Mouse (Mus musculus) spleen, adult 2 months (tissue): ENCODE results near the gene Plcl1. TPM values are rescaled to one million over a fixed set of nuclear protein-coding genes. Genes with fewer than 3 reads are reported as not detected.

Source experiments
- DNase-seq, 2 experiments: peaks; one replicate each; pipeline versions ENCODE4 v3.0.0 to v3.0.0-alpha.2; 2012 to 2021; ENCODE audit warnings: low spot score in 2 of 2, low read depth in 1 of 2
- H3K27ac ChIP-seq: fragments of 200-500 bp; 2 replicates; pipeline ENCODE4 v1.5.1; 2012; ENCODE audit warnings: low read length, inconsistent platforms; ENCODE audit not compliant: insufficient read depth
- H3K27me3 ChIP-seq: fragments of 200-500 bp; 2 replicates; pipeline ENCODE4 v1.6.1; 2012; ENCODE audit warnings: mild to moderate bottlenecking, moderate library complexity, low read length, inconsistent platforms; ENCODE audit not compliant: control insufficient read depth, insufficient read depth
- H3K36me3 ChIP-seq: fragments of 200-500 bp; 2 replicates; pipeline ENCODE4 v1.6.1; 2012; ENCODE audit warnings: mild to moderate bottlenecking, low read length, inconsistent platforms; ENCODE audit not compliant: control insufficient read depth, insufficient read depth
- H3K4me1 ChIP-seq: fragments of 200-500 bp; 2 replicates; pipeline ENCODE4 v1.6.1; 2011; ENCODE audit warnings: inconsistent platforms; ENCODE audit not compliant: control insufficient read depth, insufficient read depth, insufficient read length
- H3K4me3 ChIP-seq: fragments of 200-500 bp; 2 replicates; pipeline ENCODE4 v1.5.1; 2011; ENCODE audit warnings: mild to moderate bottlenecking, inconsistent platforms; ENCODE audit not compliant: insufficient read depth, insufficient read length; ENCODE audit errors: extremely low read depth
- CTCF ChIP-seq: fragments of 200-500 bp; IDR thresholded peaks from 2 replicates; pipeline ENCODE4 v1.5.1; 2011; ENCODE audit warnings: mild to moderate bottlenecking, inconsistent platforms; ENCODE audit not compliant: insufficient read depth, insufficient read length, insufficient replicate concordance; ENCODE audit errors: extremely low read depth
- POLR2A ChIP-seq: fragments of 200-500 bp; IDR thresholded peaks from 2 replicates; pipeline ENCODE4 v1.6.1; 2011; ENCODE audit warnings: low read depth, low read length, inconsistent platforms
- WGBS: fragments of 180-500 bp; shearing (Covaris S2); methylation state at CpG from one replicate; pipeline ENCODE4 v1.1.7; 2018; 5-methylcytosine and 5-hydroxymethylcytosine counted together
- polyA plus RNA-seq: library from polyadenylated mRNA; depleted of rRNA; stranded (reverse); fragments of >200 nt; gene quantifications from 2 replicates; pipeline ENCODE4 v1.2.3, GENCODE M21; 2012; rRNA removed

Plcl1 gene
- 0.49 and 0.72 TPM in 2 replicates for polyA plus RNA-seq

DNA sequence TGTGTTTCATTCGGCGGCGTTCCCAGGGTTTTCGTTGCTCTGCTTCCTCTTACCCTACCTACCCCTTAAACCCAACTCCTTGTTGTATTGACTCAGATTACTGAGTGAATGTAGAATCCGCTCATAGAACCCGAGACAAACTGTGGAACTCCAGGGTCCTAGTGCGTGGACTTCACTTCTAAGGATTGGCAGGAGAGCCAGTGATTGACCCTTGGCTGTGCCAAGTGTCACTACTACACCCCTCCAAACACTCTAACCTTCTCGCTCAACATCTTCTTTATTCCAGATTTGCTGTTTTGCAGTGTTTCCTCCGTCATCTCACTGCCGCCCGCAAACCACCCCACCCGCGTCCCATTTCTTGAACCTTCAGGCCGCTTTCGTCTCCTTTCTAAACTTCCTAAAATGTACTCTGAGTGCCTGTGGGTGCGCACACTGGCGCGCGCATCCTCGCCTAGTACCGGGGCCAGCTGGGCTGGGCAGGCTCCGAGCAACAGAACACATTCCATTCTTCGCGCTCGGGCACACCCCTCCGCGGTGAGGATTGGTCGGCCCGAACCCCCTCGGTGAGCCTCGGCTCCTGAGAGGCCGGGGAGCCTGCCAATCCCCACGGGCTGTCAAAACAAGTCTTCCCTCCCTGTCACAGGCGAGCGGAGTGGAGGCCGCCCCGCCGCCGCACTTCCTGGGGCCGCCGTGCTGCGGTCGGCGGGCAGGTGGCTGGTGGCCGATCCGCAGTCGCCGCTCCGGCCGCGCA is at the start of gene Plcl1:
Gene Plcl1 (plus strand): TSS at position 650 of the 751 bp plus-strand sequence.
- Histone ChIP-seq H3K4me1 (no peaks in the 10 kb centered on the region; the same call in 1 of the 2 replicates), H3K27ac (peak within 1 kb of the TSS; percentile 29; the same call in 1 of the 2 replicates), H3K4me3 (peak within 1 kb of the TSS; percentile 69), H3K36me3 (no peaks in the 10 kb centered on the region), H3K27me3 (peaks cover 7% of the 10 kb centered on the region; the same call in 1 of the 2 replicates)
- TF ChIP-seq POLR2A, result no peak; the same call in 1 of the 2 replicates
- TF ChIP-seq CTCF, result no peak
- peak; percentile 62 to 84 for DNase-seq
- WGBS, result 2% methylated on average over 51 of the region's 51 CpGs

DNA sequence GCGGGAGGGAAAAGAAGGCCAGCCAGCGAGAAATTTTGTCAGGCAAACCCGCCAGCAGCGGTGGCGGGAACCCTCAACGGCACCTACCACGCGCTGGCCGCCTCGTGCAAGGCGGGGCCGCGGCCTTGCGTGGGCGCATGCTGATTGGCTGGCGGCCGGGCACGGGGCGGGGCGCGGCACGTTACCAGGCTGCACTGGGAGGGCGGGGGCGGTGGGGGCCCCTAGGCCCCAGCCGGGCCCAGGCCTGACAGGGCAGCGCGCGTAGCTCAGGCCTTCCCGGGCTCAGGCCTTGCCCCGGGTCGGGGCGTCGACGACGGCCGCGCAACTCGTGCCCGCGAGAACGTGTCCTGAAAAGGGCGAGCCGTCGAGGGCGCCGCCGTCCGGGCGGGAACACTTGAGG is 43.1 kb upstream of the Plcl1 start:
- 77% methylated on average over 49 of the region's 49 CpGs for WGBS
- no peaks in the 10 kb centered on the region for H3K36me3 ChIP-seq
- H3K27me3 ChIP-seq, result no peaks in the 10 kb centered on the region
- no peak overlapping the region for H3K27ac ChIP-seq
- no peak overlapping the region for H3K4me3 ChIP-seq
- DNase-seq, result peak in 1 of 2 experiments; percentile 5
- TF ChIP-seq POLR2A (no peak), CTCF (no peak)
- peaks cover 2% of the 10 kb centered on the region; the same call in 1 of the 2 replicates for H3K4me1 ChIP-seq

DNA sequence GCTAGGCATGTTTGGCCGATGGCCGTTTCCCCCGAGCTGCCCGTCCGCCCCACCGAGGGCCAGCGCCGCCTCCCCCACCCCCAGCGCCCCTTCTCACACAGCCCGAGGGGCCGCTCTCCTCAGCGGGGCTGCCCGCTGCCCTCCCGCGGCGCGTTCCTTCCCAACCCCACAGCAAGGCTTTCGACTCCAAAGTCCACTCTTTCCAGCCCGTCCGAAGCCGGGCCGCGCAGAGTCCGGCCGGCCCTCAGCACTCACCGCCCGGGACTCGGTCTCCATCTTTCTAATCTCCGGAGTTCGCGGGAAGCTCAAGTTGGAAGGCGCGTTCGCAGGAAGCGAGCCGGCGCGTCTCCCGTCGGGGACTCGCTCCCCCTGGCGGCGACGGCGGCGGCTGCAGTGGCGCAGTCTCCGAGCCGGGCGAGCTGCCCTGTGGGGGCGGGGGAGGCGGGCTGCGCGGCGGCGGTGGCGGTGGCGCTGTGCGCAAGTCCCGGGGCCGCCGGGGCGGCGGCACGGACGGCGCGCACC is 42.6 kb upstream of the Plcl1 start, which contains the start of gene Boll:
Gene Boll (minus strand): TSS at position 426 of the 522 bp plus-strand sequence.
- 20% methylated on average over 67 of the region's 68 CpGs for WGBS
- Histone ChIP-seq H3K27me3 (no peaks in the 10 kb centered on the region), H3K36me3 (no peaks in the 10 kb centered on the region), H3K27ac (peak within 1 kb of the TSS; percentile 37; the same call in 1 of the 2 replicates), H3K4me3 (peak within 1 kb of the TSS; percentile 72), H3K4me1 (peaks cover 2% of the 10 kb centered on the region; the same call in 1 of the 2 replicates)
- peak; percentile 50 to 70 for DNase-seq
- TF ChIP-seq CTCF (peak; percentile 67; the same call in 1 of the 2 replicates), POLR2A (no peak)

DNA sequence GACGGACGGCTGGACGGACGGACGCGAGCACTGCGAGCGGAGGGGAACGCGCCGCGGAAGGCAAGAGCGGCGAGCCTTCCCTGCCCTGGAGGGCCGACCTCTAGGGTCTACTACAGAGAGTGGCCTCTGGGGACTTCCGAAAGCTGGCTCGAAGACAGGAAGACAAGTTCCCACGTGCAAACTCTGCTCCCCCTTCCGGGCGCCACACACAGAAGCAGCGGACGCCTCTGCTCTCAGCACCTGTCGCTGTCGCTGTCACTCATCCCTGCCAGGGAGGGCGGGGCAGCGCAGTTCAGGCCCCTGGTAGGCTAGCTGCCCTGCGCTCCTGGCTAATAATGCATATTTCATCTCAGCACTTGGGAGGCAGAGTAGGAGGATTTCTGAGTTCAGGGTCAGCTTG is 42.1 kb upstream of the Plcl1 start:
- WGBS, result 2% methylated on average over 27 of the region's 27 CpGs
- TF ChIP-seq CTCF (no peak), POLR2A (no peak)
- Histone ChIP-seq H3K27me3 (no peaks in the 10 kb centered on the region), H3K4me3 (peak overlapping the region; percentile 72), H3K36me3 (no peaks in the 10 kb centered on the region), H3K4me1 (peaks cover 2% of the 10 kb centered on the region; the same call in 1 of the 2 replicates), H3K27ac (peak overlapping the region; percentile 37; the same call in 1 of the 2 replicates)
- peak; percentile 63 to 78 for DNase-seq

DNA sequence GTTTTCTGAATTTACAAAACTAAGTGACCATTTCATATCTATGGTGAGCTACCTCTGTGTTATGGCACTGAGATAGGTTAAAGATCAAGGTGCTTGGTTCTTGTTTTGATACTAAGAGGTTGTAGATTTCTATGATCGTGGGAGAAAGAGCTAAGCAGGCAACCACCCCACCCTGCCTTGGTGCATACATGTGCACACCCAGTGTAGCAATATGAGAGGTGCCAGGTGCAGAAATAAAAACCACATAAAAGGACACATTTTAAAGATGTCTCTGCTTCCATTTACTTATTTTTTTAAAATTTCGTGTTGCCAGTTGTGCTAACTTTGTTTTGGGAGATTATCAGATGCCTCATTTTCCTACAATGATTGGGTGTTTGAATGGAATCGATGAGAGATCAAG is 33.1 kb upstream of the Plcl1 start:
- no peak overlapping the region for H3K27ac ChIP-seq
- TF ChIP-seq CTCF (no peak), POLR2A (no peak)
- WGBS, result 69% methylated on average over 3 of the region's 3 CpGs
- no peak overlapping the region for H3K4me3 ChIP-seq
- no peaks in the 10 kb centered on the region for H3K27me3 ChIP-seq
- no peak for DNase-seq
- H3K4me1 ChIP-seq, result no peaks in the 10 kb centered on the region
- no peaks in the 10 kb centered on the region for H3K36me3 ChIP-seq

DNA sequence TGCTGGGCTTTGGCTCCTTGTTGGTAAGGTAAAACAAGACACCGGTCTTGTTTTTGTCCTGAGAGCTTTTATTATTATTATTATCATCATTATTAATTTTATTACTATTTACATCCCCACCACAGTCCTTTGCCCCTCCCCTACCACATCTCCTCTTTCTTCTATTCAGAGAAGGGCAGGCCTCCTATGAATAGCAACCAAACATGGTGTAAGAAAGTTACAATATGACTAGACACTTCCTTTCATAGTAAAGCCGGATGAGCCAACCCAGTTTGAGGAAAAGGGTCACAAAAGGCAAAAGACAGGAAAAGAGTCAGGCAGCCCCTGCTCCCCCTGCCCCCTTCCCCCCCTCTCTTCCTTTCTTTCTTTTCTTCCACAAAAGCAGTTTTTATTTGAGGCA is 25.2 kb upstream of the Plcl1 start:
- no peaks in the 10 kb centered on the region for H3K36me3 ChIP-seq
- no peak overlapping the region for H3K4me3 ChIP-seq
- H3K4me1 ChIP-seq, result no peaks in the 10 kb centered on the region
- no peaks in the 10 kb centered on the region for H3K27me3 ChIP-seq
- WGBS, result 73% methylated on average over 2 of the region's 2 CpGs
- H3K27ac ChIP-seq, result no peak overlapping the region
- DNase-seq, result no peak
- TF ChIP-seq POLR2A, result no peak
- TF ChIP-seq CTCF, result no peak
